Mouse (Mus musculus) embryonic fibroblast, embryonic 13.5 days (primary cell): ENCODE measurements at regions not wholly inside any gene's neighbourhood (a gene's known extent, or its start where the extent isn't known, plus 50 kb on each side); places are given as distances from the start of the nearest gene placed in this dataset.

ENCODE experiments used
- H3K27ac ChIP-seq: 2 replicates; pipeline ENCODE4 v1.5.1; 2012; ENCODE audit warnings: low read length, control low read depth, inconsistent platforms; ENCODE audit not compliant: insufficient read depth
- H3K4me1 ChIP-seq: 2 replicates; pipeline ENCODE4 v1.6.1; 2011; ENCODE audit warnings: low read length; ENCODE audit not compliant: control insufficient read depth, insufficient read depth
- H3K4me3 ChIP-seq: 2 replicates; pipeline ENCODE4 v1.5.1; 2011; ENCODE audit warnings: mild to moderate bottlenecking, control low read depth, low read length; ENCODE audit not compliant: insufficient read depth
- CTCF ChIP-seq: IDR thresholded peaks from 2 replicates; pipeline ENCODE4 v1.5.1; 2011; ENCODE audit warnings: mild to moderate bottlenecking, control low read depth, low read length, moderate library complexity, borderline replicate concordance; ENCODE audit not compliant: insufficient read depth
- POLR2A ChIP-seq: IDR thresholded peaks from 2 replicates; pipeline ENCODE4 v1.6.1; 2011; ENCODE audit warnings: low read depth, mild to moderate bottlenecking, control low read depth, low read length, moderate library complexity

DNA sequence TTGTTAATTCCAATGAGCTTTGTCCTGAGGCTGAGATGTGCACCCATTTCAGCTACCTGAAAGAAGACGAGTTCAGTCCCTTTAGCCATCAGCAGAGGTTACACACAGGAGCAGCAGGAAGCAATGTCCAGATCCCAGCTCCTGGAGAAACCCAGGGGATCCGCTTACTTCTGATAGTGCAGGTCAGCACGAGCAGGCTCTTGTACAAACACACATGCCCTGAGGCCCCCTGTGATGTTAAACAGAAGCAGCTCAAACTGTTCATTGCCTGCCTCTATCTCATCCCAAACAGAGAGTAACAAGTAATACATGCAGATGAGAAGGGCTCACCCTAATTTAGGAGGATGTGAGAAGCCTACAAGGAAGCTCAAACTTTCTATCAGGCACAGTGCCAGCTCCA lies 203.3 kb upstream of the Apob start:
- Histone ChIP-seq H3K4me1 (no peaks in the 10 kb centered on the region), H3K4me3 (no peak overlapping the region), H3K27ac (no peak overlapping the region)
- TF ChIP-seq CTCF, result no peak
- no peak for TF ChIP-seq POLR2A

DNA sequence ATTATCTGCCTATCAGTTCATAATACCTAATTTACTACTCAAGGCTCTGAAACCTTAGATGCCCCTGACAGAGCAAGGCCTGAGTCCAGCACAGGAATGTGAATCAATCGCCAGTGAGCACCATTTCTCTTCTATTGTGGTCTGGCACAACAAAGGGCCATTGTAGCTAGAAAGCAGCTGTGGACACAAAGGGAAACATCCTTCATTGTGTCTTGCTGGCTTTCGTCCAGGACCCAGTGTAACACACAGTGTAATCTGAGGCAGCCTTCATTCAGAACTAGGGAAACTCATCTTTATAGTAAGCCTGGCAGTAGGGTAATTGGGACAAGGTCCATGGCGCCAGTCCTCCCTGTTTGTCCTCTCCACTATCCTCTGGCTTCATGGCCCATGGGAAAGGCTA lies 201.1 kb upstream of the Apob start:
- Histone ChIP-seq H3K4me3 (no peak overlapping the region), H3K4me1 (no peaks in the 10 kb centered on the region), H3K27ac (no peak overlapping the region)
- TF ChIP-seq POLR2A (no peak), CTCF (no peak)

DNA sequence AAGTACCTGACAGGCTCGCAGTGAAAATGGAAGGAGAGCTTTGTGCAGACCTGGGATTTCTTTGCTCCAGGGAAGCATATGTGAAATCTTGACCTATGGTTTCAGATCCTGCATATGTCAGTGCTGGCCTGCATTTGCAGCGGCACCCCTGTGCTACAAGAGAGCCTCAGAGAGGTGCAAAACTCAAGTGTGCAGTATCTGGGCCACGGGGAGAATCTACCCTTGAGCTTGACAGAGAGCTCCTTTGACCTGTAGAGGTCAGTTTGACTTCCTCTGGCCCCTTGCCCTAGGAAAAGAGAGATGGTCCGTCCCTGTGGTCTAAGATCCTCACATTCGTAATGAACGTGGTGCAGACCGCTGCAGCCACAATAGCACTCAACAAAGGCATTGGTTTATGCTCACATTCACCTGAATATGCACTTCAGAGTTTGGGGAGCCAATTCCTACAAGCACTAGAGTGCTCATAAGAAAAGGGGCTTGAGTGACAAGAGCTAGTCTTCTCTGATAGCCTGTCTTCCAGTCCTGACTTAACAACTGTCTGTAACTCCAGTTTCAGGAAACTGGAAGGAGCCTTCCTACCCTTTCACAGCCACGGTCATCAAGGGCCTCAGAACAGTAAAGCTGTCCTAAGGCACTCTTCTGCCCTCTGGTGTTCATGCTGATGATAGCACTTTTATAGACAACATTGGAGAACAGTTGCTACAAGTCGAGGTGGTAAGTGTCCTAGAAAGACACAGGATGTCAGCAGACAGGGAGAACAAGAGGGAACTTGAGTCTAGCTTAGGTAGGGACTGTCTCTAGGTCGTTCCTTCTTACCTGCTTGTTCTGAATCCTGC lies 200.0 kb upstream of the Apob start:
- Histone ChIP-seq H3K4me3 (no peak overlapping the region), H3K27ac (no peak overlapping the region), H3K4me1 (no peaks in the 10 kb centered on the region)
- TF ChIP-seq CTCF, result peak; percentile 31; the same call in 1 of the 2 replicates
- no peak for TF ChIP-seq POLR2A

- TF ChIP-seq POLR2A (no peak), CTCF (no peak)
- Histone ChIP-seq H3K4me1 (no peaks in the 10 kb centered on the region), H3K4me3 (no peak overlapping the region), H3K27ac (no peak overlapping the region)
These were observed 199.4 kb upstream of the Apob start for GRCm38 (mm10) chr12:7778056-7778440.

GRCm38 (mm10) chr12:7816616-7817015 lies 160.8 kb upstream of the Apob start:
- TF ChIP-seq CTCF, result no peak
- TF ChIP-seq POLR2A, result no peak
- H3K4me1 ChIP-seq, result peaks cover 2% of the 10 kb centered on the region; the same call in 1 of the 2 replicates
- no peak overlapping the region for H3K27ac ChIP-seq
- no peak overlapping the region for H3K4me3 ChIP-seq

- TF ChIP-seq POLR2A (no peak), CTCF (no peak)
- Histone ChIP-seq H3K4me1 (peaks cover 2% of the 10 kb centered on the region; the same call in 1 of the 2 replicates), H3K27ac (no peak overlapping the region), H3K4me3 (no peak overlapping the region)
These were observed 157.3 kb upstream of the Apob start for GRCm38 (mm10) chr12:7820006-7820704.

DNA sequence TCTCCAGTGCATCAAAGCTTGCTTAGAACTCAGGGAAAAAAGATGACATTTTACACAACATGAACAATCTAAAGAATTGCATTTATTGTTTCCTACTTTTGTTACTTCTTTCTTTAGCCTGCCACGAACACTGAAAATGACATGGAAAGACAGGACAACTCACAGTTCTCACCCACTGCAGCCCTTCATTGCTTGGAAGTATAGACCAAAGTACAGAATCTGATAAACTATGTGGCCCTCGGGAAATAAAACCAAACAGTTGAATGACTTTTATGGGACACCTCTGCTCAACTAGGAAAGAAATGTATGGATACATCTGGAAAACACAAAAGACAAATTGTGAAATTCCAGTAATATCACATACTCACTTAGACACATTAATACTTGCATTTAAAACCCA lies 156.7 kb upstream of the Apob start:
- H3K27ac ChIP-seq, result no peak overlapping the region
- H3K4me1 ChIP-seq, result peaks cover 2% of the 10 kb centered on the region; the same call in 1 of the 2 replicates
- TF ChIP-seq CTCF, result no peak
- TF ChIP-seq POLR2A, result no peak
- no peak overlapping the region for H3K4me3 ChIP-seq

- H3K27ac ChIP-seq, result no peak overlapping the region
- no peak overlapping the region for H3K4me3 ChIP-seq
- TF ChIP-seq POLR2A (no peak), CTCF (no peak)
- no peaks in the 10 kb centered on the region for H3K4me1 ChIP-seq
These were observed 141.7 kb upstream of the Apob start for GRCm38 (mm10) chr12:7835731-7836130.

DNA sequence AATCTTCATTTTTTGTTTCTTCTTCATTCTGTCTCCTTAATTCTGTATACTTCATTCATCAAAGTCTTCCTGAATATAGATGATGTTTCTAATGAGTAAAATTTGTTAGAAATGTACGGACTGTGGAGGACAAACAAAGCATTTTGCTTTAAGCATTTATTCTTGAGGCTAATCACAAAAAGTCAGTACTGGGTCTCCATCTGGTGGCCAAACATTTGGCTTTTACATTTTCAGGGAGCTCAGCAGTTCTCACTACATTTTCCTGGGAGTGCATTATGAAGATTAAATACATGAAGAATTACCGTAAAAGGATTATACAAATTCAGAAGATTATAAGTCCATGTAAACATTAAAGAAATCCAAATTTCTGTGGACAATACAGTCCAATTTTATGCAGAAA lies 123.6 kb upstream of the Apob start:
- Histone ChIP-seq H3K27ac (no peak overlapping the region), H3K4me1 (no peaks in the 10 kb centered on the region), H3K4me3 (no peak overlapping the region)
- TF ChIP-seq POLR2A, result no peak
- no peak for TF ChIP-seq CTCF

DNA sequence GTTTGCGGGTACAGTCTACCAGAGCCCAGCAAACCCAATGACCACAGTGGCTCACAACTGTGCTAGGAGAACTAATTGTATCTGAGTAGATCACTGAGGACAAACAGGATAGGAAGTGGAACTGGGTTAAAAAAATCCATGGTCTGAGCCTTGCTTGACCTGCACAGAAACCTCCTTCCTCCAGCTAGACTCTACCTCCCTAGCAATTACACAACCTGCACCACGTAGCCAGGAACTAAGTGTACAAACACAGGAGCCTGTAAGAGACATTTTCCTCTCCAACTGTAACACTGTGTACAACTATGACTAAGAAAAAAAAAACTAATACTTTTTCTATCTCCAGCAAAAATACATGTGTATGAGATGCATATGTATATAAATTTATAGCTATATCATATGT lies 121.8 kb upstream of the Apob start:
- TF ChIP-seq CTCF (no peak), POLR2A (no peak)
- no peak overlapping the region for H3K27ac ChIP-seq
- H3K4me1 ChIP-seq, result no peaks in the 10 kb centered on the region
- H3K4me3 ChIP-seq, result no peak overlapping the region

DNA sequence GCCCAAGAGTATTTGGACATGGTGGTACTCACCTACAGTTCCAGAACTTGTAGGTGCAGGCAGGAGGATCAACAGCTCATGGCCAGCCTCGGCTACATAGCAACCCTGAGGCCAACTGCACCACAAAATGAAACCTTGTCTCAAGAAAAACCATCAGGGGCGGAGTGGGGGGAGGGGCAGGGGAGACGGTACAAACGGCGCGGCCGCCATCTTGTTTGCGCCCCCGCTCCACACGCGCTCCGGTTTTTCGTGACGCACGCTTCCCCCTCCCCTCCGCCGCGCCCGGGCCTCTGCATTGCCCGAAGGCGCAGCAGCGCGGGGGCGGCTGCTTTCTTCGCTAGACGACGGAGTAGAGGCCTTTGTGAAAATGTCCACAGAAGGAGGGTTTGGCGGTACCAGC lies 117.9 kb upstream of the Apob start:
- TF ChIP-seq CTCF, result no peak
- TF ChIP-seq POLR2A, result no peak
- no peak overlapping the region for H3K27ac ChIP-seq
- no peaks in the 10 kb centered on the region for H3K4me1 ChIP-seq
- H3K4me3 ChIP-seq, result no peak overlapping the region
